Mouse (Mus musculus) liver, adult 2 months (tissue): Measurements from ENCODE around the gene Grm5.

Experiments
- CTCF ChIP-seq: fragments of 200-500 bp; IDR thresholded peaks from 2 replicates; pipeline ENCODE4 v1.5.1; 2011; ENCODE audit warnings: low read depth, low read length, control low read depth
- POLR2A ChIP-seq: fragments of 200-500 bp; IDR thresholded peaks from 2 replicates; pipeline ENCODE4 v1.6.1; 2011; ENCODE audit warnings: low read length, control low read depth; ENCODE audit not compliant: insufficient read depth; ENCODE audit errors: extremely low read depth

- TF ChIP-seq CTCF (no peak), POLR2A (no peak)
Observed at GRCm38 (mm10) chr7:87661794-87662193, 77.8 kb downstream of the Grm5 start.
